Mouse (Mus musculus) thymus, postnatal 14 days (tissue): ENCODE data around the gene Gm5269.

Source experiments
- DNase-seq: peaks from one replicate; pipeline ENCODE4 v3.0.0; 2021

Gm5269 gene

DNA sequence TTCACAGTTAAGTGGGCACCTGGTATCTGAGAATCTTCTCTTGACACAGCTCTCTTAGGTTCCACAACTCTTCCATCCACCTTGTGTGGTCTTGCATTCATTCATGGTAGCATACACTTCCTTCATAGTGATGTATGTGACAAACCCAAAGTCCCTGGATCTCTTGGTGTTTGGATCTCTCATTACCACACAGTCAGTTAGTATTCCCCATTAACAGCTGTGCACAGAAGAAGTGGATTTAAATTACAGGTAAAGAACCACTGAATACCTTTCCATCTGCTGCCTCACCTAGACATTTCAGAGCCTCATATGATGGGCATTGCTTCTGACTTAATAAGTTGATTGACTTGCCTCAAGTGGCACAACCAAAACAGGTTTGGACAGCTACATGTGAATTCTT is at the start of gene Gm5269:
TSS of gene Gm5269 (minus strand) at position 101 of the 400 bp plus-strand sequence.
- no peak for DNase-seq

DNA sequence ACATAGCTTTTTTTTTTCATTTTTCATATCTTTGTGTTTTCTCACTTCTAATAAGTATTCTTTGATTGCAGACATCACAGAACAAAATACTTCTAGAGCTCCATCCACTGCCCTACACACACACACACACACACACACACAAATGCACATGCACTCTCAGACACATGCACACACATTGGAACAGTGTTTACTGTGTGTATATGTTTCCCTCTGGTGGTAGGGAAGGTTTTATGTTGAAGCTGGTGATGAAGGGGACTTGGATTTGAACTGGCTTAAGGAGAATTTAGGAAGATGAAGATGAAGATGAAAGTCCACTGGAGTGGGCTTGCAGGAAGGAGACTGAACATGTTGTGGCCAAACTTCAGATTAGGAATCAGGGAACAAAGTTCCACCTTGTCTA is 41.1 kb upstream of the Gm5269 start:
- no peak for DNase-seq

DNA sequence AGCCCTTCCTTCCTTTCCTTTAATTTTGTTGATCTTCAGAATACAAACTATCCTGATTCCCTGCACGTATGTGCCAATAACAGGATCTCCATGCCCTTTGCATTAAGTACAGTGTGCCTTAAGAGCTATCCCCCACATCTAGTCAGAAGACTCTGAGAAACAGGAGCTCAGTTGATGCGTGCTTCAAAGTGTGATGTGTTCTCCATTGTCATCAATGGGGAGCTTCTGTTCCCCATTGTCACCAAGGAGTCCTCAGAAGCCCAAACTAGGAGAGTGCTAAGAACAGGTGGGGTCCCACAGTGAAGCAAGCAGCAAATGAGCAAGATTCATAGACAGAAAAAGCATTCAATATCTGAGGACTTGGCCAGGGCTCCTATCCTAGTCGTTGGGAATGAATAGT is 36.8 kb upstream of the Gm5269 start:
- no peak for DNase-seq

DNA sequence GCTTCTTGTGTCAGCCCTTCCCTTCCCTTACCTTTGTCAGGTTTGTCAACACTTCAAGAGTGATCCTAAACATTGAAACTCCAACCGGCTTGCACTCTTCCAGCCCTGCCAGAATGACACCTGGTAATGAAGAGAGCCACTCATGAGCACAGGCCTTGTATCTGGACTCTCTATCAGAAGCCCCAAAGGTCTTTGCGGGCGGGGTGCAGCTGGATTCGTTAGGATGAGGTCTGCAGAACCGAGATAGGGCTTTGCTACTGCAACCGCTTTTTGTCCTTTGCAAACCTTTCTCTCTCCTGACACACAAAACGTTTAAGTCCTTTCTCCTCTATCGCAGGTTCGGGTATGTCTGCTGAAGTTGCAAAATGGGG is 36.3 kb upstream of the Gm5269 start, which contains the start of gene Slc40a1:
TSS of gene Slc40a1 (minus strand) at position 131 of the 371 bp plus-strand sequence.
- DNase-seq: no peak

DNA sequence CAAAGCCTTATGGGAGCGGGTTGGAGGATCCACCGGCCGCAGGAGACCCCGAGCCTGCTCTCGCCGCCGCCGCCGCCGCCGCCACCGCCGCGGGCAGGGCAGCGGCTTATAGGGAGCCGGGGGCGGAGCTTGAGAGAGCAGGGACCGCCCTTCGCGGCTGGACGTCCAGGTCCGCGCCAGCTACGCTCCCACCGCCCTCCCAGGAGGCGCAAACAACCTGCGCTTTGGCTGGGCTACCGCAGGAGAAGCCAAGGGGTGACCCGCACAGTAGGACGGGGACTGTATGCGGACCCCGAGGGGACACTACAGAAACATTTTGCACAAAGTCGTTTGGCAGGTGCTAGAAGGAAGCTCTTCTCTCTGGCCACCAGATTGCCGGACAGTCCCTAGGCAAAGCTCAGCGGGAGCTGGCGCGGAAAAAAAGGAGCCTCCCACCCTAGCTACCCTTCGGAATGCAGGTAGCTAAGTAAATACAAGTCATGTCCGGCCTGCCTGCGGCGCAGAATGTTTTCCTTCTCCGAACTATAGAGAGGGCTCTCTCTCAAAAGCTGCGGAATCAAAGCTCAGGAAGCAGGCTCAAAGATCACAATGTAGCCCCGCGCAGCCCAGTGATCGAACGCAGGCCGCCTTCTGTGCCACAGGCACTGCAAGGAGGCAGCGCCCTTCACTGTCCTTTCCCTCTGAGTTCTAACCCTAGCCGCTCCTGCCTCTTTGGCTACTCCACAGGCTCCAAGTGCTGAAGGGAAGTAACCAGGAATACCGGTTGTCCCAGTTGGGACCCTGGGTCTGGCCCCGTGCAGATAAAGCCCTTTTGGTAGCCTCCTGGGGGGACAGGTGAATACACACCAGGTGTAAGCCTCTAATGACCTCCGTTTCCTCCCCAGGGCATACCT is 35.7 kb upstream of the Gm5269 start:
- DNase-seq: peak; percentile 3

DNA sequence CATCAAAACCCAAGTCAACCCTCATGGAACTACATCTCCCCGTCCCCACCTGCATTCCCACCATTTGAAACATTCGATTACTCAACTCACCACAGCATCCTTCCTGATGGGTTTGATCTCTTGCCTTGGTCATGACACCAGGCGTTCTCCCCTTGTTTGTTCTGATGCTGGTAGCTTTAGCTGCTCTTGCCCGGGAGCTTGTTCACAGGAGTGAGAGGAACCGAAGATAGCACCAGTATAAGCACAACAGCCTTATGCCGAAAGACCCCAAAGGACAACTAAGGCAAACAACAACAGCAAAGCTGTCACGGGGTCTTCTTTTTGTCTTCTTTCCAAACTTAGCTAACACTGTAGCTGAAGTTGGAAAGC is 35.0 kb upstream of the Gm5269 start:
- DNase-seq: no peak

DNA sequence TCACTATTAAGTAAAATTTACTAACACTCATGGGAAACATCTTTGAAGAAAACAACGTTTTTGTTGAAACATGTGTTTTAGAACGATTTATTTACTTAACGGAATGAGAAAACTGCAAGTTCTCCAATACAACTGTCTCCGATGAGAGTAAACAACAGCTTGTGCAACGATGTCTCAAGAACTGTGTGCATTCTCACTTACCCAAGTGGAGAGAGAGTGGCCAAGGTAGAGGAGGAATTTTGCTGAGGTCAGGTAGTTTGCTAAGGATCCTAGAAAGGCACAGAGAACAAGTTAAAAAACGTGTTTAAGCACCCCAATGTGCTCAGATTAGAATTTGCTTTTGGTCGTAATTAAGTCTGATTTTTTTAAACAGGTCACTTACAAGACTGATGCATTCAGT is 34.4 kb upstream of the Gm5269 start:
- DNase-seq: no peak

DNA sequence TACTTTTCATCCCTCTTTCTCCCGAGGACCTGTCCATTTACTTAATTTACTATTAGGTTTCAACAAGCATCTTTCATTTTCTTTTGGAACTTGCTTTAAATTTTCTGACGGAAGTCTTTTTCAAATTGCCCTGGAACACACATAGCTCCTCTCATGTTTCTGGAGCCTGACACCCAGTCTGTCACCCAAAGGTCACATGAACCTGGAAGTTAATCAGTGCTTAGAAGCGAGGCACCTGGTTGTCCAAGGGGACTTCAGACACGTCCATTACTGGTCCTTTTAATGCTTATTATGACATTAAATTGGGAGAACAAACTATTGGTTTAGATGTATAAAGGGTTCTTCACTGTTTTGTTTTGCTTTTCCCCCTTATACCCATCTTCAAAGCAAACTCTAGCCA is 33.2 kb upstream of the Gm5269 start:
- no peak for DNase-seq

DNA sequence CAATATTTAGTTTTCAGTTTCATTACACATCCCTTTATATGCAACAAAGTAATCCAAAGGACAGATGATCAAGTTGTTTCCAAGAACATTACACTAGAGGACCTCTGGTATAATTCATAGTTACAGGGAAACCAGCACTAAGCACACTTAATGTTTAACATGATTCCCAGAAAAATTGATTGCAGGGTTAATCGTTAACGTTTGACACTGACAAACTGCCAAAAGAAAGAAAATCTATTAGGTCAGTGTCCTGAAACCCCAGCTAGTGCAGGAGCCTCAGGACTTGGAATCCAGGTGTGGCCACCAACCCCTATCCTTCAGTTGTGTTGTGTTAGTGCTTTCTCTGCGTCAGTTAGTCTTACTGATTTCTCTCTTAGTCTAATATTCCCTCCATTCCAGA is 30.6 kb upstream of the Gm5269 start:
- no peak for DNase-seq

DNA sequence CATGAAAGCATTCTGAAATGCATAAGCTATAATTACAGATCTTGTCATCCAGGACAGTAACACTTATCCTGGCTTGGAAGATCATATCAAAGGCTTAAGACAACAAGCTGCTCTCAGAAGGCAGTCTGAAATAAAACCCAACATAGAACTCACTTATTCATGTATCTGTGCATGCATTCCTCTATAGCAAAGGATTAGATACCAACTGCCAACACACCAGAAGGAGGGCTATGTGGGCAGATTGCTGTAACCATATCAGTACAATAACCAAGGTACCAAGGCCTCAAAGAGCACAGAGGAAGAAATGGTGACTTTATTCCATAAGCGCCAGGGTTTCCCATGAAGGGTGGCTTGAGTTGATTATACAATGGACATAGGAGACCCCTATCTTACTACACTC is 29.7 kb upstream of the Gm5269 start:
- no peak for DNase-seq

DNA sequence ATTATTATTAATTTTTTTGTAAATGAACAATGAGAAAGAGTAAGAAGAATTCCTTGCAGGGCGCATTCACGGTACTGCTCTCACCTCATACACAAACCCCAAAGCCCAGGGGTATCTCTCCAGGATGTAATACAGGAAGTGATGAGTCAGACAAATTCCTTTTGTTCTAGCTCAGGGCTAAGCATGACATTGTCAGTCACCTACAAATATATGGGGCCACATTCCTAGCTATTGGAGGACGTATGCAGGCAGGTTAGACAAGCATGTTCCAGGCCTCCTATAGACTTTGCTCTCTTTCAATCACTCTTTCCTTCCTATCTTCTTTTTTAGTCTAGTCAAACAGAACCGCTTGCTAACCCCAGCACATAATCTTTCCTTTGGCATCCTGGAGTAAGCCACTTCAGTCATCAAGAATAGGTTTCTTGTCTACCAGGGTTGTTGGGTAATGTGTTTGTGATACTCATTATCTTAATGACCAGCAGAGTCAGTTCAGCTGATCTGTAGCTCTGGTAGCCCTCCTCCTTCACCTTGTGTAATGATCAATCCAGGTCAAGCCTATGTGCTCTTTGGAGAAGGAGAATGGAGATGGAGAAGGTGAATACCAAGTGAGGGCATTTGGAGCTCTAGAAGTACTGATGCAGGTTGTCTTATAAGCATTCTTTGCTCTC is 27.2 kb upstream of the Gm5269 start:
- DNase-seq: no peak

DNA sequence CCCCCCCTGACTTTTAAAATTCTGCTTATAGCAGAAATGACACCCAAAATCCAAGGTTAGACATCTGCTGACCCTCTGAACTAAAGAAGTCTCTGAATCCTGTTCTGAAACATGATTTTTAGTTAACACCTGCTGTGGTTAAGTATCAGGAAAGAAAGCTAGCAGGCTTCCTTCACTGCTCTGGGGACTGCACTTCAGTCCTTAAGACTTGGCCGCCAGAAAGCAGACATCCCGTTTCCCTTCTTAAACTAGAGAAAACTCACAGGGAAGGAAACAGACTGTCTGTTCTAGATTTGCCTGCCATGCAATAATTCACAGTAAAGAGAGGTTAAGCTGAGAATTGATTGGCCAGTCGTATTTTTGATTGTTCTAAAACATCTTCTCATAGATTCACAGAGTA is 26.1 kb upstream of the Gm5269 start:
- DNase-seq: no peak

DNA sequence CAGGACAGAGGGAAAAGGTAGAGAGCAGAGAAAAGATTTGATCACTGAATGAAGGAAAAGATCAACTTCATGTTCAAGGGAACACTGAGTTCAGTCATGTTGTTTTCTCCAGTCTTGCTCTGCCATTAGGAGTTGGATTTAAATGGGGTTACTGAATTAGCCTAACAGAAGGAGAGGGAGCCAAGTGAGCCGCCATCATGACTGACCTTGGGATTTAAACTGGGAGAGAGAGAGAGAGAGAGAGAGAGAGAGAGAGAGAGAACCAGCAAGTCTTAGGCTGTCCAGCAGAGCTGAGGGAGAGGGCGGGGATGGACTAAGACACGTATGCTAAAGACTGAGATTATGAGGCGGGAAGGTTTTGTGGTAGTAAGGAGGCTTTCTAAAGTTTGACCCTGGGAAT is 24.2 kb upstream of the Gm5269 start:
- DNase-seq: no peak

DNA sequence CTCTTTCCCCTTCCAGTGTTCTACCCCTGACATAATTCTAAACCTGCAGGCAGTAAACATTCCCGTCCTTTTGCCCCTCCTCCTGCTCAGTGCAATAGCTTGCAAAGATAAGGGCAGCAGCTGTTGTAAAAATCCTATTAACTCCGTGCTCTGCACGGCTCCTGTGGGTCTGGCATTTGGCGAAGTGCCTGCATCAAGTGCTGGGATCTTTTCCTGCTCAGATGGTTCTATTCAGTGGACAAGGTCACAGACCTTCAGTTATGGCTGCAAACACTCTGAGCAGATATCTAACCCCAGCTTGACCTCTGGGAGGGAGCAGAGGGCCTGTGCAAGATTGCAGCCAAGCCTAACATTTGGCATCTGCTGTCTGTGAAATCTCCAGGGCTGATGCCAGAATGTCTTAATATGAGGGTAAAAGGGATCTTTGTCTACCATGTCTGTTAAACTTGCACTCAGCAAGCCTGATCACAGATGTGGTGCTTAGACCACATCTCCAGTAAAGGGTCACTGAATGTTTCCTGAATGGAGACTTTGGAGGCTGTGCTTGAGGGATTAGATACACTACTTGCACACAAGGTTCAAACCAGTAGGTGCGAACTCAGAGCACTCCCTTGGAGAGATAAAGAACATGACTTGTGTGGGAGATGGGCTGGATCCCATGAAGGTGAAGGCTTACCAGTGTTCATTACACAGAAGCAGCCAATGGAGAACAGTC is 15.2 kb upstream of the Gm5269 start:
- no peak for DNase-seq

DNA sequence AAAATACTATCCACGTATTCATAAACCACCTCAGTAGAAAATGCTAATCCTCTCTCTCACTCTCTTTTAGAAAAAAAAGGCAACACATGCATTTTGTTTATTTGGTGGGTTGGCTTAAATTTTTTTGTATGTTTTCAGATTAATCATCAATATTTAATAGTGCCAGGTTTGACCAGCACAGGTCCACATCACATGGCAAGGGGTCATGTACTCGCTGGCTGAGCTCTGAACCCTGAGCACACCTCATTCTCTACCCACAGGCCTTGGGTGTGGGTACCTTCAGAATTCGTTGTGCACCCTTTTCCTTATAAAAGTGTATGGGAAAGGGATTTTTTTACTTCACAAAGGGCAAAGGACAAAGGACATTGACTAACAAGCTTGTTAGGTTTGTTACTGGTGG is 14.1 kb upstream of the Gm5269 start:
- no peak for DNase-seq

DNA sequence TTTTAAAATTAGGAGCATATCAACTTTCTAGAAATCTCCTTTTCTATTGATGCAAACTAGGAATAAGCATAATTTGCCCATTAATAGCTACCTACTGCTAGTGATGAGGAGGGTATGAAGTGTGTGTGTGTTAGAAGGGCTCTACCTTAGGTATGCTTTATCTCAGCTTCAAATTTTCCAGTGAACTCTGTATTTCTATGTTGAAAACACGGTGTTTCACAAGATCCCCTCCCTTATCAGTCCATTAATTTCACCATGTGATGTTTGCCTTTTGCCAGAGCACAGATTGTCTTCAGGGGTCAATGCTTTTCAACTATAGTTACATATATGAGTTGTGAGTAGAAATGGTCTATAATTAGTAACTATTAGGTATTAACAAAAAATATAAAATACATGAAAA is 8.0 kb upstream of the Gm5269 start:
- DNase-seq: no peak

DNA sequence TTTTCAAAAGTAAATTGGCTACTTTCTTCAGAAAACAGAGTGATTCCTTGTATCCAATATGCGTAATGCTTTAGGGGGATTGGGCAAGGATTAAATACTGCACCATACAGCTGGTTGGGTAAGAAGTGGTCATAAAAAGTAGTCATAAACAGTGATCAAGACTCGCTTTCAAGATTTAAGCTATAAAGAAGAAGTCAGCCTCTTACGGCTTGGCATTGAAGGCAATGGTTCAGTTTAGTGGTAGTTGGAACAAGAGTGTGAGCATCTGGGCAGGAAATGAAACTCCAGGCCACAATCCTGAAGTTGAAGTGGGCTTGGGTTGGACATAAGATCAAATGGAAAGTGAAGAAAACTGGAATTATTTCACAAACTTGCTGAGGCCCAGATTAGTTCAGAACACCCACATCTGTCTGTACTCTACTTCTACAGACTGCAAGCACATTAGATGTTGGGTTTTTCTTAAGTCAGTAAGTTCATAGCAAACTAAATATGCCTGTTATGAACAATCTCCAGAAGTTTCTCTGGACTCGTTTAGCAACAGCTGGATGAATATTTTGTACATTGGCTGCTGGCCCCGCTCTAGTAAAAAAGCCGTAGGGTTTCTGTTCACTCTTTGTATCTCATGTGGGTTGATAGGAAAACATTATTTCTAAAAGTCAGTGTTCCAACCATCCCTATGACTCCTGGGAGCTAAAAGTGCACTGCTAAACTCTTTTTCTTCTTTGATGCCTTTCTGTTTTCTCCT is 4.3 kb upstream of the Gm5269 start:
- DNase-seq: no peak

DNA sequence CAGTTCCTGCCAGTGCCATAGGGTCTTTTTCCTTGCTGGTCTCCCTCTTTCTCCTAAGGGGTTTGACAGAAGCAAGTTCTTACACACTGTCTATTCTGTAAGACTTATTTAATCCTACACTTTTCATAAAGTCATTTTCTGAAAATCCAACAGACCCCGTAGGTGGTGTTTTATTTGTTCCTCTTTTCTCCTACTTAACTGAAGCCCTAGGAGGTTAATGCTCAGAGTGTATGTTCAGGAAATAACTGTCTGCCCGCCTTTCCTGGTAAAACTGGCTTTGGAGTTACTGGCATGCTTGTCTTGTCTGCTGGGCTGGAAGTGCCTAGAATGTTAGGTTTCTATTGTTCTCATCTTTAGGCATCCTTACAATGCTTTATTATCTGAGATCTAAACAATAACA is 1.9 kb upstream of the Gm5269 start:
- no peak for DNase-seq

DNA sequence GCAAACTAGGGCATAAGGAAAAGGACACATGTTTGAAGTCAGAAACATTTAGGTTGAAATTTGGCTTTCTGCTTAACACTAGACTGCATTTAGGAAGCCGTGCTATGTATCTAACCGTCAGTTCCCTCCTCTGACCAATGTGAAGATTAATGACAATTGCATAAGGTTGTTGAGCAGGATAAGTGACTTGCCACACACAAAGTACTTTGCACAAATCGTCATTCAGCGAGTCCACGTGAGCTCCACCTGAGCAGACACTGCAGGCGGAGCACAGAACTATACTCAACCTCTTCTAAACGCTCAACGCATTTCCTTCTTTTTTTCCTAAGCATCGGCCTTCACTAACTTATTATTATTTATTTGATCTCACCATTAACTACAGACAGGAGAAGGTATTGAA is 3.3 kb downstream of the Gm5269 start:
- DNase-seq: no peak

DNA sequence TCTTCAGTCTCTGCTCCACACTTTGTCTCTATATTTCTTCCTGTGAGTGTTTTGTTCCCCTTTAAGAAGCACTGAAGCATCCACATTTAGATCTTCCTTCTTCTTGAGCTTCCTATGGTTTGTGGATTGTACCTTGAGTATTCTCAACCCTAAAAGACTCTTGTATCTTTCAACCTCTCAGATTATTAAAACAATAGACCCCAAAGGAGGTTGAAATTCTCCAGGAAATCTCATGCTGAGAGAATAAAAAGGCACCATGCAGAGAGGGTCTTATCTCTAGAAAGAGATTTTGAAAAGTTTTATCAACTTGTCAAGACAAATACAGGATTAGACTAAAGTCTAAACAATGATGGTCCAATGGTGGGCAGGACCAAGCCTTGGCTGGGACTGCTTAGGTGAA is 6.7 kb downstream of the Gm5269 start:
- no peak for DNase-seq

DNA sequence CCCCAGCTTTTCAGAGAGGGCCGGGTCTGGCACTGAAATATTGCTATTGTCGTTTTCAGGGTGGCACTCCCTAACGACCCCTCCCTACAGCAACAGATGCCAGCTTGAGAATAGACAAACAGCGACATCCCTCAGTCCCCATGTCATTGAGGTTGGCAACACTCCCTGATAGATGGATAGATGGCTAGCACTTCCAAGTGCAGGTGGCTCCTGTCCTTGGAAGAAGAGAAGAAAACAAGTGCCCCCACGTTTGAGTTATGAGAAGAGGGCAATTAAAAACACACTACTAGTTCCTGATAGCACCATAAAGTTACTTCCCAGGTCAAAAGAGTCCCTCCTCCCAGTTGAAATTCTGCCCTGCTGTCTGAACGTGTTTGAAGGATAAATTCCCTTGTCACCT is 8.0 kb downstream of the Gm5269 start:
- DNase-seq: no peak

DNA sequence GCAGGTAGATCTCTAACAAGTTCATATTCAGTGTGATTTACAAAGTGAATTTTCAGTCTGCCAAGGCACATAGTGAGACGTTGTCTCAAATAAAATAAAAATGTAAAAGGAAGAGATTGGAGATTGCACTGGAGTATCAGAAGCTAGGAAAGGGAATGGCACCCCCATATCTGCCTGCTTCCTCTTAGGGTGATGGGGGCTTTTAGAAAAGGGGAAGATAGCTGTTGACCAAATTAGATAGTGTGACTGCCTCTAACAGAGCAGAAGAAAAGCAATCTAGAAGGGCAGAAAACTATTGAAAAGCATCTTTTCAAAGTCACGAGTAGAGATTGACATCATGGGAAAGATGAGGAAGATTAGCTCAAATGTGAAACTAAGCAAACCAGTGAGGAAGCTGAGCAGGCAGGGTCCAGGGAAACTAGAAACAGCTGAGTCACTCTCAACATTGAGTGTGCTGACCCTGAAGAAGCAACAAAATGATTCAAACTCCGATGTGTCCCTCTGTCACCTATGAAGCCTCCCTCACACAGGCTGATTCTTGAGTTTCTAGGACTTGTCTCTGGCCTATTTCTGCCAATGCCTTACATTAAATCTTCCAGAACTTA is 8.7 kb downstream of the Gm5269 start:
- DNase-seq: no peak

DNA sequence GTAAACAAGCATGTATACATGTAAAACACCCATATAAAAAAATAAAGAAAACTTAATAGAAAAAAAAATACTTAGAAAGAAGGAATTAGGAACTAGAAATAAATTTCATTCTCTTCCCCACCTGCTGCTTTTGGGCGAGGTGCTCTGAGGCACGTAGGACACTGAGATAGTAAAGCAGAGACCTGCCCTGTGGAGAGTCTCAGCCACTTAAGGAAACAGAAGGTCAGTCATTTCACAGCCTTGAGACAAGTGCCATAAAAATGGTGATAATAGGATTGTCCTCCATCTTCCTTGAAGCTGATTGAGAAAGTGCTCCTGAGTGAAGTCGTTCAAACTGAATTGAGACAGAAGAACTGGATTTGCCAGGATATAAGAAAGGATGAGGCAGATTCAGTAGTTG is 12.6 kb downstream of the Gm5269 start:
- no peak for DNase-seq
